8 mouse cellular contexts compared by ENCODE assay signal in genomic region chr5:139344021-139344686, GRCm38 (mm10). TPM values are rescaled to one million over a fixed set of nuclear protein-coding genes. Genes with fewer than 3 reads are reported as not detected.
DNase-seq lines count a peak whose midpoint lies in the region; ATAC-seq lines count a peak whose summit lies in the region.

No protein-coding gene starts in this region.

- peak overlapping the region; percentile 75 for H3K9ac ChIP-seq in hindbrain, embryonic 15.5 days

- peak; percentile 69; the same call in 1 of the 2 replicates for ATAC-seq in hindbrain, embryonic 15.5 days (ENCODE audit: low FRiP score, low read depth)

- peak; percentile 93 for DNase-seq in adipocyte (ENCODE audit: low spot score)
- peak; percentile 84 to 89 for DNase-seq in cerebellum, postnatal 14 days
- peak; percentile 54 to 73 for DNase-seq in frontal cortex, postnatal 14 days (ENCODE audit: low spot score in 2 of 2)
- DNase-seq in left cerebral cortex, adult 18-20 months (ENCODE audit: low spot score in 2 of 2) = peak; percentile 67 to 78
- peak; percentile 85 to 89 for DNase-seq in lung, postnatal 4 days
- DNase-seq in right cerebral cortex, adult 2 months (ENCODE audit: low spot score in 2 of 2) = peak; percentile 70 to 82
- peak; percentile 72 for DNase-seq in yolk sac, embryonic 10.5 days (ENCODE audit: low spot score)

- H3K4me3 ChIP-seq in hindbrain, embryonic 15.5 days = peak overlapping the region; percentile 56

- H3K9me3 ChIP-seq in hindbrain, embryonic 15.5 days = no peaks in the 10 kb centered on the region

- 7% methylated on average over 12 of the region's 12 CpGs for WGBS in hindbrain, embryonic 15.5 days

- H3K27me3 ChIP-seq in hindbrain, embryonic 15.5 days = no peaks in the 10 kb centered on the region

- H3K36me3 ChIP-seq in hindbrain, embryonic 15.5 days = peaks cover 31% of the 10 kb centered on the region

- H3K4me2 ChIP-seq in hindbrain, embryonic 15.5 days = peak overlapping the region; percentile 94

- peak overlapping the region; percentile 68 for H3K27ac ChIP-seq in hindbrain, embryonic 15.5 days (replicated peaks)

- peaks cover 19% of the 10 kb centered on the region for H3K4me1 ChIP-seq in hindbrain, embryonic 15.5 days (replicated peaks)

RNA-seq across cellular contexts. Expression of gene Cox19, which starts 7.1 kb away (rescaled TPM):
- polyA plus RNA-seq in hindbrain, embryonic 15.5 days (2015; fragmentation: Nextera tagmentation; extraction: Ambion mirVana) = 91.9 and 98.8 TPM in 2 replicates
- 10 to 100 TPM; 66.8 to 67.7 TPM for total RNA-seq in left cerebral cortex, adult 18-20 months (2021)

RNA-seq across cellular contexts. Expression of gene Cyp2w1, which starts 8.3 kb away (rescaled TPM):
- polyA plus RNA-seq in hindbrain, embryonic 15.5 days (2015; fragmentation: Nextera tagmentation; extraction: Ambion mirVana) = not detected in 2 replicates
- not detected for total RNA-seq in left cerebral cortex, adult 18-20 months (2021)

RNA-seq across cellular contexts. Expression of gene Adap1, which starts 18.7 kb away (rescaled TPM):
- polyA plus RNA-seq in hindbrain, embryonic 15.5 days (2015; fragmentation: Nextera tagmentation; extraction: Ambion mirVana) = 124 and 132 TPM in 2 replicates
- total RNA-seq in left cerebral cortex, adult 18-20 months (2021) = 100 to 1,000 TPM; 229 to 237 TPM

RNA-seq across cellular contexts. Expression of gene Gpr146, which starts 33.3 kb away (rescaled TPM):
- polyA plus RNA-seq in hindbrain, embryonic 15.5 days (2015; fragmentation: Nextera tagmentation; extraction: Ambion mirVana) = 2.6 and 2.9 TPM in 2 replicates
- total RNA-seq in left cerebral cortex, adult 18-20 months (2021) = 10 to 100 TPM; 10.6 to 13.0 TPM

Comparison
In these comparisons a context has a peak if more than half of its experiments do, and no peak if none do; other contexts are left out.
1. Peak in every context shown above with its lines: DNase-seq, ATAC-seq, H3K4me3 ChIP-seq and H3K27ac ChIP-seq.